Mouse (Mus musculus): ENCODE data around the gene Rora. TPM values are rescaled to one million over a fixed set of nuclear protein-coding genes. Genes with fewer than 3 reads are reported as not detected.

Gene Rora
- polyA plus RNA-seq, 1 experiment from 2014 or later: 4.2 TPM

GRCm38 (mm10) chr9:68732929-68733328 is 79.3 kb downstream of the Rora start:
- Histone ChIP-seq H3K9me3 (peaks cover 9% of the 10 kb centered on the region), H3K4me3 (no peak overlapping the region), H3K36me3 (peaks cover 7% of the 10 kb centered on the region; the same call in 1 of the 2 replicates), H3K27me3 (ENCODE audit: insufficient read depth, poor library complexity, severe bottlenecking) (no peaks in the 10 kb centered on the region), H3K4me1 (replicated peaks) (0 out of 2 replicates have a peak, but pooled peaks cover 6% of the 10 kb centered on the region), H3K27ac (no peak overlapping the region)
- no peak for DNase-seq (ENCODE audit: low spot score)
- WGBS: 86% methylated on average over 4 of the region's 4 CpGs

GRCm38 (mm10) chr9:68735886-68736285 is 82.3 kb downstream of the Rora start:
- no peak for DNase-seq (ENCODE audit: low spot score)
- 0 out of 2 replicates have a peak, but pooled peaks cover 6% of the 10 kb centered on the region for H3K4me1 ChIP-seq (replicated peaks)
- no peak overlapping the region for H3K27ac ChIP-seq
- no peaks in the 10 kb centered on the region for H3K27me3 ChIP-seq (ENCODE audit: insufficient read depth, poor library complexity, severe bottlenecking)
- H3K9me3 ChIP-seq: peaks cover 9% of the 10 kb centered on the region
- 82% methylated on average over 5 of the region's 5 CpGs for WGBS
- peaks cover 7% of the 10 kb centered on the region; the same call in 1 of the 2 replicates for H3K36me3 ChIP-seq
- no peak overlapping the region for H3K4me3 ChIP-seq

GRCm38 (mm10) chr9:68737197-68737736 is 83.7 kb downstream of the Rora start:
- DNase-seq (ENCODE audit: low spot score): no peak
- Histone ChIP-seq H3K9me3 (peaks cover 3% of the 10 kb centered on the region), H3K4me3 (no peak overlapping the region), H3K4me1 (replicated peaks) (0 out of 2 replicates have a peak, but pooled peaks cover 6% of the 10 kb centered on the region), H3K27ac (no peak overlapping the region), H3K27me3 (ENCODE audit: insufficient read depth, poor library complexity, severe bottlenecking) (no peaks in the 10 kb centered on the region), H3K36me3 (peaks cover 3% of the 10 kb centered on the region; the same call in 1 of the 2 replicates)
- 91% methylated on average over 9 of the region's 9 CpGs for WGBS

- 87% methylated on average over 11 of the region's 11 CpGs for WGBS
- Histone ChIP-seq H3K36me3 (no peaks in the 10 kb centered on the region), H3K4me1 (replicated peaks) (0 out of 2 replicates have a peak, but pooled peaks cover 4% of the 10 kb centered on the region), H3K27me3 (ENCODE audit: insufficient read depth, poor library complexity, severe bottlenecking) (no peaks in the 10 kb centered on the region), H3K27ac (no peak overlapping the region), H3K9me3 (no peaks in the 10 kb centered on the region), H3K4me3 (no peak overlapping the region)
- DNase-seq (ENCODE audit: low spot score): no peak
These were observed 92.5 kb downstream of the Rora start for GRCm38 (mm10) chr9:68745931-68746646.

- Histone ChIP-seq H3K4me1 (replicated peaks) (peaks cover 36% of the 10 kb centered on the region), H3K4me3 (no peak overlapping the region), H3K9me3 (no peaks in the 10 kb centered on the region), H3K36me3 (no peaks in the 10 kb centered on the region), H3K27ac (no peak overlapping the region), H3K27me3 (ENCODE audit: insufficient read depth, poor library complexity, severe bottlenecking) (no peaks in the 10 kb centered on the region)
- DNase-seq (ENCODE audit: low spot score): no peak
- 59% methylated on average over 2 of the region's 2 CpGs for WGBS
These were observed 103.4 kb downstream of the Rora start for GRCm38 (mm10) chr9:68756976-68757375.

- H3K36me3 ChIP-seq: no peaks in the 10 kb centered on the region
- H3K9me3 ChIP-seq: no peaks in the 10 kb centered on the region
- H3K27me3 ChIP-seq (ENCODE audit: insufficient read depth, poor library complexity, severe bottlenecking): no peaks in the 10 kb centered on the region
- no peak overlapping the region for H3K27ac ChIP-seq
- WGBS: 77% methylated on average over 8 of the region's 8 CpGs
- H3K4me3 ChIP-seq: no peak overlapping the region
- DNase-seq (ENCODE audit: low spot score): peak; percentile 26
- peaks cover 43% of the 10 kb centered on the region for H3K4me1 ChIP-seq (replicated peaks)
These were observed 105.7 kb downstream of the Rora start for GRCm38 (mm10) chr9:68759324-68759723.

- no peaks in the 10 kb centered on the region for H3K27me3 ChIP-seq (ENCODE audit: insufficient read depth, poor library complexity, severe bottlenecking)
- no peak for DNase-seq (ENCODE audit: low spot score)
- peaks cover 42% of the 10 kb centered on the region for H3K4me1 ChIP-seq (replicated peaks)
- no peaks in the 10 kb centered on the region for H3K36me3 ChIP-seq
- no peak overlapping the region for H3K27ac ChIP-seq
- 60% methylated on average over 4 of the region's 4 CpGs for WGBS
- no peaks in the 10 kb centered on the region for H3K9me3 ChIP-seq
- H3K4me3 ChIP-seq: no peak overlapping the region
These were observed 106.7 kb downstream of the Rora start for GRCm38 (mm10) chr9:68760329-68760728.

GRCm38 (mm10) chr9:68760876-68761275 is 107.3 kb downstream of the Rora start:
- Histone ChIP-seq H3K36me3 (no peaks in the 10 kb centered on the region), H3K27me3 (ENCODE audit: insufficient read depth, poor library complexity, severe bottlenecking) (no peaks in the 10 kb centered on the region), H3K27ac (no peak overlapping the region), H3K9me3 (no peaks in the 10 kb centered on the region), H3K4me3 (no peak overlapping the region), H3K4me1 (replicated peaks) (peaks cover 39% of the 10 kb centered on the region)
- WGBS: 68% methylated on average over 3 of the region's 3 CpGs
- no peak for DNase-seq (ENCODE audit: low spot score)

- WGBS: 22% methylated on average over 7 of the region's 7 CpGs
- no peak for DNase-seq (ENCODE audit: low spot score)
These were observed 108.1 kb downstream of the Rora start for GRCm38 (mm10) chr9:68761672-68762071.

GRCm38 (mm10) chr9:68765595-68765994 is 112.0 kb downstream of the Rora start:
- H3K36me3 ChIP-seq: no peaks in the 10 kb centered on the region
- peaks cover 30% of the 10 kb centered on the region for H3K4me1 ChIP-seq (replicated peaks)
- H3K27ac ChIP-seq: no peak overlapping the region
- no peak overlapping the region for H3K4me3 ChIP-seq
- no peaks in the 10 kb centered on the region for H3K9me3 ChIP-seq
- H3K27me3 ChIP-seq (ENCODE audit: insufficient read depth, poor library complexity, severe bottlenecking): no peaks in the 10 kb centered on the region
- 64% methylated on average over 1 of the region's 1 CpGs for WGBS
- no peak for DNase-seq (ENCODE audit: low spot score)

More at GRCm38 (mm10) chr9:68761672-68762071, 108.1 kb downstream of the Rora start:
- no peak overlapping the region for H3K4me3 ChIP-seq
- no peaks in the 10 kb centered on the region for H3K9me3 ChIP-seq
- 0 out of 2 replicates have a peak overlapping the region, but pooled peaks have one; percentile 3 for H3K27ac ChIP-seq
- H3K27me3 ChIP-seq (ENCODE audit: insufficient read depth, poor library complexity, severe bottlenecking): no peaks in the 10 kb centered on the region
- peaks cover 32% of the 10 kb centered on the region for H3K4me1 ChIP-seq (replicated peaks)
- H3K36me3 ChIP-seq: no peaks in the 10 kb centered on the region

GRCm38 (mm10) chr9:68769638-68770037 is 116.1 kb downstream of the Rora start:
- H3K36me3 ChIP-seq: no peaks in the 10 kb centered on the region
- no peaks in the 10 kb centered on the region for H3K9me3 ChIP-seq
- WGBS: 38% methylated on average over 1 of the region's 1 CpGs
- H3K27ac ChIP-seq: no peak overlapping the region
- peaks cover 4% of the 10 kb centered on the region; the same call in 1 of the 2 replicates for H3K4me1 ChIP-seq (replicated peaks)
- DNase-seq (ENCODE audit: low spot score): no peak
- no peak overlapping the region for H3K4me3 ChIP-seq
- no peaks in the 10 kb centered on the region for H3K27me3 ChIP-seq (ENCODE audit: insufficient read depth, poor library complexity, severe bottlenecking)

- no peaks in the 10 kb centered on the region for H3K9me3 ChIP-seq
- no peaks in the 10 kb centered on the region for H3K36me3 ChIP-seq
- WGBS: 81% methylated on average over 3 of the region's 3 CpGs
- H3K27me3 ChIP-seq (ENCODE audit: insufficient read depth, poor library complexity, severe bottlenecking): no peaks in the 10 kb centered on the region
- no peak for DNase-seq (ENCODE audit: low spot score)
- 0 out of 2 replicates have a peak, but pooled peaks cover 3% of the 10 kb centered on the region for H3K4me1 ChIP-seq (replicated peaks)
- no peak overlapping the region for H3K27ac ChIP-seq
- no peak overlapping the region for H3K4me3 ChIP-seq
These were observed 117.8 kb downstream of the Rora start for GRCm38 (mm10) chr9:68771383-68771782.

GRCm38 (mm10) chr9:68773770-68774169 is 120.2 kb downstream of the Rora start:
- 94% methylated on average over 3 of the region's 3 CpGs for WGBS
- H3K4me1 ChIP-seq (replicated peaks): 0 out of 2 replicates have a peak, but pooled peaks cover 2% of the 10 kb centered on the region
- H3K9me3 ChIP-seq: no peaks in the 10 kb centered on the region
- H3K4me3 ChIP-seq: no peak overlapping the region
- no peak overlapping the region for H3K27ac ChIP-seq
- no peaks in the 10 kb centered on the region for H3K36me3 ChIP-seq
- H3K27me3 ChIP-seq (ENCODE audit: insufficient read depth, poor library complexity, severe bottlenecking): no peaks in the 10 kb centered on the region
- no peak for DNase-seq (ENCODE audit: low spot score)

All from hindbrain, embryonic 10.5 days (tissue).